Mouse (Mus musculus): ENCODE measurements around the gene Ston1. TPM values are rescaled to one million over a fixed set of nuclear protein-coding genes. Genes with fewer than 3 reads are reported as not detected.
A peak's percentile ranks its signal among the peaks of the same experiment; 100 is the strongest.

Gene Ston1
- polyA plus RNA-seq, 1 experiment from 2014 or later, result 7.7 TPM

DNA sequence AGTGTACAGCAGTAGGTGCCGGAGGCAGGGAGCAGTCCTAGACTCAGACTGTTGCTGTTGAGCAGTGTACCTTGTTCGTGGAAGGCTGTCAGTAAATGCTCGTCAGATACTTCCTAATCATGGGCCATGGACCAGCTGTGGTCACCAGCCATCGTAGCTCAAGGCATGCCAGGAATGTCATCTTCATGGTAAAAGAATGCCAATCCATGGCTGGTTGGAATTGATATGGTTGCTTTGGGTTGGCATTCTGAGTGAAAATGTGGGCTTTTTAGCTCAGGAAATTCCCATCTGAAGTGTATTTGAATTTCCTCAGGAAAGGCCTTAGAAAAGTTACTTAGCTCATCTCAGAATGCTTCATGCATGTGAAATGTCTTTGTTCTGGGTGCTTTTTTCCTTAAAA, 2.4 kb upstream of the Ston1 start:
- Histone ChIP-seq H3K27ac (no peak overlapping the region), H3K9ac (no peak overlapping the region), H3K4me2 (no peak overlapping the region), H3K4me1 (peaks cover 31% of the 10 kb centered on the region), H3K4me3 (replicated peaks) (no peak overlapping the region), H3K9me3 (replicated peaks) (no peaks in the 10 kb centered on the region), H3K36me3 (0 out of 2 replicates have a peak, but pooled peaks cover 5% of the 10 kb centered on the region), H3K27me3 (no peaks in the 10 kb centered on the region)
- 79% methylated on average over 4 of the region's 4 CpGs for WGBS
- ATAC-seq (replicated peaks; ENCODE audit: low FRiP score), result no peak

DNA sequence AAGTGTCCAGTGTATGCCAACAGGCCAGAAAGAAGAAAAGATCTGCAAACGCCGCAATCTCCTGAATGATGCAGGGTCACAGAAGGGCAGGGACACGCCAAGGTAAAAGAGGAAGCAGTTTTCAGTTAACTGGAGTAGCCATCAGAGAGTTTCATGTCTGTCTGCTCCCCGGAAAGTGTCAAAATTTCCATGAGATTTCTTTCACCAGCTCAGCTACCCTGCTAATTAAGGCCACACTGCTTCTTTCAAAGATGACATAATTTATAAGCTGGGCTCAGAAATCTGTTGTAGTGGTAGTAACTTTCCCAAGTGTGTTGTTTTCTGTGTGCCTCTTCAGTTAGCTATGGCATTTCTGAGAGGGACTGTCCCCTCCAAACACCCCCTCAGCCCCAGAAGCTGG, 1.4 kb upstream of the Ston1 start:
- WGBS, result 73% methylated on average over 4 of the region's 4 CpGs
- no peak overlapping the region for H3K27ac ChIP-seq

GRCm38 (mm10) chr17:88596544-88597221, 801 bp upstream of the Ston1 start:
- H3K27me3 ChIP-seq, result no peaks in the 10 kb centered on the region
- peak overlapping the region; percentile 63 for H3K4me3 ChIP-seq (replicated peaks)
- 29% methylated on average over 16 of the region's 16 CpGs for WGBS
- H3K4me2 ChIP-seq, result peak overlapping the region; percentile 86
- no peaks in the 10 kb centered on the region for H3K36me3 ChIP-seq
- H3K4me1 ChIP-seq, result peaks cover 36% of the 10 kb centered on the region
- H3K9me3 ChIP-seq (replicated peaks), result no peaks in the 10 kb centered on the region
- H3K9ac ChIP-seq, result 0 out of 2 replicates have a peak overlapping the region, but pooled peaks have one; percentile 63
- H3K27ac ChIP-seq, result peak overlapping the region; percentile 93
- no peak; the same call in 1 of the 2 replicates for ATAC-seq (replicated peaks; ENCODE audit: low FRiP score)

More for the DNA sequence above, 1.4 kb upstream of the Ston1 start:
- Histone ChIP-seq H3K9ac (no peak overlapping the region), H3K4me3 (replicated peaks) (no peak overlapping the region), H3K4me2 (0 out of 2 replicates have a peak overlapping the region, but pooled peaks have one; percentile 86), H3K9me3 (replicated peaks) (no peaks in the 10 kb centered on the region), H3K4me1 (peaks cover 36% of the 10 kb centered on the region), H3K27me3 (no peaks in the 10 kb centered on the region), H3K36me3 (no peaks in the 10 kb centered on the region)
- ATAC-seq (replicated peaks; ENCODE audit: low FRiP score), result no peak

DNA sequence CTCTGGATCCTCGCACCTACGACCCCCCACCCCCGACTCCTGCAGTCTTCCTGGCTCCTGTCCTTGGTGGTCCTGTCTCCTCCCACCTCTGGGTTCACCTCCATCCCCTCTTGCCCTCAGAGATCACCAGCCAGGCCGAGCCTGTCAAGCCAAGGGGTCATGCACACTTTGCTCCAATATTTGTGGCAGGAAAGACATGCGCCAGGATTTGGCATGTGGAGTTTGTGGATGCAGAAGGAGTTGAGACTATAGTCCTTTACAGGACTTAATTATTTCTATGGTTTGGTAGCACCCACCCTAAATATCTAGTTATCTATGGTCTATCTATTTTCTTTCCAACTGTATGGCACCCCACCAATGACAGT, 554 bp downstream of the Ston1 start:
- 4% methylated on average over 5 of the region's 5 CpGs for WGBS

GRCm38 (mm10) chr17:88598570-88599368, 1.3 kb downstream of the Ston1 start:
- H3K9ac ChIP-seq, result 0 out of 2 replicates have a peak overlapping the region, but pooled peaks have one; percentile 63
- ATAC-seq (replicated peaks; ENCODE audit: low FRiP score), result no peak
- peak overlapping the region; percentile 63 for H3K4me3 ChIP-seq (replicated peaks)
- H3K27me3 ChIP-seq, result no peaks in the 10 kb centered on the region
- H3K4me2 ChIP-seq, result peak overlapping the region; percentile 86
- peaks cover 36% of the 10 kb centered on the region for H3K4me1 ChIP-seq
- H3K27ac ChIP-seq, result peak overlapping the region; percentile 30
- H3K36me3 ChIP-seq, result 0 out of 2 replicates have a peak, but pooled peaks cover 2% of the 10 kb centered on the region
- no peaks in the 10 kb centered on the region for H3K9me3 ChIP-seq (replicated peaks)
- WGBS, result 22% methylated on average over 14 of the region's 14 CpGs

More for the DNA sequence above, 554 bp downstream of the Ston1 start:
- H3K4me3 ChIP-seq (replicated peaks), result peak overlapping the region; percentile 63
- H3K27ac ChIP-seq, result peak overlapping the region; percentile 93
- H3K9ac ChIP-seq, result peak overlapping the region; percentile 63
- ATAC-seq (replicated peaks; ENCODE audit: low FRiP score), result no peak; the same call in 1 of the 2 replicates
- H3K27me3 ChIP-seq, result no peaks in the 10 kb centered on the region
- H3K36me3 ChIP-seq, result no peaks in the 10 kb centered on the region
- H3K4me2 ChIP-seq, result peak overlapping the region; percentile 86
- peaks cover 36% of the 10 kb centered on the region for H3K4me1 ChIP-seq
- H3K9me3 ChIP-seq (replicated peaks), result no peaks in the 10 kb centered on the region

DNA sequence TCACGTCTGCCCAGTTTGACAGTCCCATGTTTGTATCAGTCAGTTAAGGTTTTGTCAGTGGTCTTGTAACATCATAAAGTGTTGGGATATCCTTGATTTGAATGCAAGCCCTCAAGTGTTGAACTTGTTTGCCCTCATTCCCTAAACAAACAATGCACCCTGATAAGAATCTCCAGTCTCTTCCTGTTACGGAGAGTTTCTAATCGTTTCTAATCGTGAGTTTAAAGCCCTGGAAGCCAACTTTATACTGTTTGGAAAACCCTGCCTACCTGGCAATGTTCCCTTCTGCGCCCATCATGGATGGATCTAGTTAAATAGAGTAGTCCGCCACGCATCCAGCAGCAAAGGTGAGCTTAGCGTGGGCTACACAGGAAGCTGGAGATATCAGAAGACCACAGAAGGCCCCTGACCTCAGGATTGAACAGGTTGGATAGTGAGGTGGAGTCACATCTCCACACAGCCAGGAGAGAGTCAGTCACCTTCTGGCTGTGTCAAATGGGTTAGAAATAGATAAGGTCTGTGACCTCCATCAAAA, 3.1 kb downstream of the Ston1 start:
- Histone ChIP-seq H3K4me2 (no peak overlapping the region), H3K27ac (no peak overlapping the region), H3K27me3 (no peaks in the 10 kb centered on the region), H3K4me3 (replicated peaks) (no peak overlapping the region), H3K9ac (no peak overlapping the region), H3K36me3 (0 out of 2 replicates have a peak, but pooled peaks cover 5% of the 10 kb centered on the region), H3K4me1 (peaks cover 36% of the 10 kb centered on the region), H3K9me3 (replicated peaks) (no peaks in the 10 kb centered on the region)
- whole genome bisulfite sequencing, result 70% methylated on average over 8 of the region's 8 CpGs
- ATAC-seq (replicated peaks; ENCODE audit: low FRiP score), result no peak

DNA sequence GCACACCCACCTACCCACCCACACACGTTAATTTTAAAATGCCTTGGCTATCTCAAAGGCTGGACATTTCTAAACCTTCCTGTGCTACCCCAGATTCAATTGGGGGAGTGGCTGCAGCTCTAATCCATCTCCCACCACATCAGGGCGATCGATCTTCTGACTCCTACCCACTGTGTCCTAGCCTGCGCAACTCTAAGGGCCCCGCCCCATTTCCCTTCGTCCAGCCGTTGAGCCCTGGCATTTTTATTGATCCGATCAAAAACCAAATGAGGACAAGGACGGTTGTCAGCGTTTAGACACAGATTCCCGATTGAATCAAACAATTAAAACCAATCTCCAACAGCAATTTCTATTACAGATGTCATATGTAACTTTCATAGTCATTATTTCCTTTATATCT, 6.5 kb downstream of the Ston1 start:
- WGBS, result 91% methylated on average over 11 of the region's 11 CpGs
- peaks cover 15% of the 10 kb centered on the region for H3K4me1 ChIP-seq

DNA sequence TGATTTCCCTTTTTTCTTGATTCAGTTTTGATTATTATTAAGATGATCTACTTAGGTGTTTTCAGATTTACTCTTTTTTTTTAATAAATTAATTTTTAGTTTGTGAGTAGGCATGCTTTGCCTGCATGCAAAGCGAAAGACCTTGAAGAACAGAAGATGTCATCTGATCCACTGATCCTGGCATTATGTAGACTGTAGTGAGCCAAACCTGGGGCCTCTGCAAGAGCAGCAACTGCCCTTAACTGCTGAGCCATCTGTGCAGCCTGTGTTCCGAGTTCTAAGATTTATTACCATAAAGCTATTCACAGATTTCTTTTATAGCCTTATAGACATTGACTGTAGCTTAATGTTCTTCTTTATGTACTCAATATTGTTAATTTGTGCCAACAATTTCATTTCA, 8.6 kb downstream of the Ston1 start:
- Histone ChIP-seq H3K4me1 (no peaks in the 10 kb centered on the region), H3K9me3 (replicated peaks) (no peaks in the 10 kb centered on the region), H3K36me3 (peaks cover 5% of the 10 kb centered on the region; the same call in 1 of the 2 replicates), H3K9ac (no peak overlapping the region), H3K27ac (no peak overlapping the region), H3K27me3 (no peaks in the 10 kb centered on the region), H3K4me3 (replicated peaks) (no peak overlapping the region), H3K4me2 (no peak overlapping the region)
- 61% methylated on average over 2 of the region's 2 CpGs for WGBS
- ATAC-seq (replicated peaks; ENCODE audit: low FRiP score), result no peak

More for the DNA sequence above, 6.5 kb downstream of the Ston1 start:
- no peak for ATAC-seq (replicated peaks; ENCODE audit: low FRiP score)
- no peak overlapping the region for H3K4me3 ChIP-seq (replicated peaks)
- no peak overlapping the region for H3K4me2 ChIP-seq
- H3K36me3 ChIP-seq, result 0 out of 2 replicates have a peak, but pooled peaks cover 5% of the 10 kb centered on the region
- H3K9me3 ChIP-seq (replicated peaks), result no peaks in the 10 kb centered on the region
- H3K27ac ChIP-seq, result no peak overlapping the region
- no peaks in the 10 kb centered on the region for H3K27me3 ChIP-seq
- no peak overlapping the region for H3K9ac ChIP-seq

DNA sequence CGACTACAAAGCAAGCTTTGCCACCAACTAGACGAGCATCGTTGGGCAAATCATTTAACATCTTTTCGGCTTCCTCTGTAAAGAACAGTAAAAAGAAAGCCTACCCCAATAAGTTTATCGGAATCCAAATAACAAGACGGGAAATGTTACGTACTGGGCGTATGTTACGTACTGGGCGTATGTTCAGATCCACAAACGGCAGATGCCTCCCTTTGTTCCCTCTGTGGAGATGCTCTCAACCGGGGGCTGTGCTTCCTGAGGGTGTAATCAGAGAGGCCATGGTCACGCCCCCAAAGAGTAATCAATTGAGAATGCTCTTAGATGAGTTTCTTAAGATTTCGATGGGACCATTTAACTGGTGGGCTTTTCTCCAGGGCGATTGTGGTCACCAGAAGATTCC, 11.9 kb downstream of the Ston1 start:
- Histone ChIP-seq H3K27me3 (no peaks in the 10 kb centered on the region), H3K4me2 (no peak overlapping the region), H3K9ac (no peak overlapping the region), H3K4me1 (no peaks in the 10 kb centered on the region), H3K36me3 (no peaks in the 10 kb centered on the region; the same call in 1 of the 2 replicates), H3K4me3 (replicated peaks) (no peak overlapping the region), H3K27ac (no peak overlapping the region), H3K9me3 (replicated peaks) (no peaks in the 10 kb centered on the region)
- ATAC-seq (replicated peaks; ENCODE audit: low FRiP score), result no peak
- 77% methylated on average over 15 of the region's 15 CpGs for WGBS

- H3K4me1 ChIP-seq, result no peaks in the 10 kb centered on the region
- no peak overlapping the region for H3K9ac ChIP-seq
- H3K9me3 ChIP-seq (replicated peaks), result no peaks in the 10 kb centered on the region
- no peak for ATAC-seq (replicated peaks; ENCODE audit: low FRiP score)
- no peak overlapping the region for H3K4me3 ChIP-seq (replicated peaks)
- 50% methylated on average over 2 of the region's 2 CpGs for WGBS
- H3K4me2 ChIP-seq, result no peak overlapping the region
- H3K27me3 ChIP-seq, result no peaks in the 10 kb centered on the region
- H3K27ac ChIP-seq, result no peak overlapping the region
- no peaks in the 10 kb centered on the region; the same call in 1 of the 2 replicates for H3K36me3 ChIP-seq
These were observed 13.6 kb downstream of the Ston1 start for GRCm38 (mm10) chr17:88611057-88611456.

GRCm38 (mm10) chr17:88613172-88613571, 15.7 kb downstream of the Ston1 start:
- H3K4me3 ChIP-seq (replicated peaks), result no peak overlapping the region
- no peaks in the 10 kb centered on the region for H3K27me3 ChIP-seq
- H3K4me1 ChIP-seq, result no peaks in the 10 kb centered on the region
- no peak for ATAC-seq (replicated peaks; ENCODE audit: low FRiP score)
- no peak overlapping the region for H3K27ac ChIP-seq
- WGBS, result 65% methylated on average over 6 of the region's 6 CpGs
- no peak overlapping the region for H3K4me2 ChIP-seq
- H3K36me3 ChIP-seq, result no peaks in the 10 kb centered on the region; the same call in 1 of the 2 replicates
- H3K9ac ChIP-seq, result no peak overlapping the region
- no peaks in the 10 kb centered on the region for H3K9me3 ChIP-seq (replicated peaks)

GRCm38 (mm10) chr17:88613721-88614120, 16.2 kb downstream of the Ston1 start:
- Histone ChIP-seq H3K9ac (no peak overlapping the region), H3K36me3 (no peaks in the 10 kb centered on the region; the same call in 1 of the 2 replicates), H3K27ac (no peak overlapping the region), H3K4me3 (replicated peaks) (no peak overlapping the region), H3K9me3 (replicated peaks) (no peaks in the 10 kb centered on the region), H3K4me1 (no peaks in the 10 kb centered on the region), H3K4me2 (no peak overlapping the region), H3K27me3 (no peaks in the 10 kb centered on the region)
- 93% methylated on average over 3 of the region's 3 CpGs for WGBS
- ATAC-seq (replicated peaks; ENCODE audit: low FRiP score), result no peak

Data from kidney, embryonic 15.5 days (tissue).